11 mouse cellular contexts compared by ENCODE assay signal in genomic region chr9:72806146-72806545, GRCm38 (mm10). TPM values are rescaled to one million over a fixed set of nuclear protein-coding genes. Genes with fewer than 3 reads are reported as not detected.
DNase-seq lines count a peak whose midpoint lies in the region; ATAC-seq and TF ChIP-seq lines count a peak whose summit lies in the region.
"Had no signal": no experiment of that assay in that cellular context is flagged by ENCODE, and none has a peak within 500 bp of the region (broad histone marks: within the 10 kb centered on the region; RNA-seq: fewer than 3 reads in every experiment).

No protein-coding gene starts in this region.

- peak overlapping the region; percentile 90 for H3K4me3 ChIP-seq in heart, embryonic 13.5 days
- H3K4me3 ChIP-seq in hindbrain, embryonic 12.5 days, result peak overlapping the region; percentile 81
- peak overlapping the region; percentile 70 for H3K4me3 ChIP-seq in midbrain, embryonic 13.5 days (replicated peaks)

- no peak for DNase-seq in heart, adult 18-20 months
- peak; percentile 60 for DNase-seq in brain, embryonic 14.5 days (ENCODE audit: low read depth)
- no peak for DNase-seq in cerebellum, adult 8-10 months
- no peak for DNase-seq in right cerebral cortex, postnatal 36 days (ENCODE audit: low spot score in 2 of 2)
- DNase-seq in frontal cortex, postnatal 10 days (ENCODE audit: low spot score in 2 of 2), result no peak
- DNase-seq: cerebellum, adult 9-10 months had no signal

- WGBS in heart, embryonic 13.5 days, result 6% methylated on average over 14 of the region's 14 CpGs
- WGBS in hindbrain, embryonic 12.5 days, result 2% methylated on average over 14 of the region's 14 CpGs
- WGBS in midbrain, embryonic 13.5 days, result 3% methylated on average over 14 of the region's 14 CpGs

- TF ChIP-seq POLR2A in brain, embryonic 14.5 days (IDR thresholded peaks at IDR 0.05; ENCODE audit: borderline replicate concordance, extremely low read depth, insufficient read depth, insufficient read length, poor library complexity, severe bottlenecking), result no peak

- peaks cover 42% of the 10 kb centered on the region for H3K4me1 ChIP-seq in heart, embryonic 13.5 days
- peaks cover 17% of the 10 kb centered on the region for H3K4me1 ChIP-seq in hindbrain, embryonic 12.5 days
- H3K4me1 ChIP-seq in midbrain, embryonic 13.5 days (replicated peaks), result peaks cover 19% of the 10 kb centered on the region

- no peaks in the 10 kb centered on the region for H3K9me3 ChIP-seq in heart, embryonic 13.5 days
- H3K9me3 ChIP-seq in hindbrain, embryonic 12.5 days (replicated peaks), result no peaks in the 10 kb centered on the region
- no peaks in the 10 kb centered on the region for H3K9me3 ChIP-seq in midbrain, embryonic 13.5 days
- H3K9me3 ChIP-seq: liver, embryonic 15.5 days had no signal

- peak overlapping the region; percentile 94 for H3K9ac ChIP-seq in heart, embryonic 13.5 days
- H3K9ac ChIP-seq in hindbrain, embryonic 12.5 days, result peak overlapping the region; percentile 86; the same call in 1 of the 2 replicates
- H3K9ac ChIP-seq in midbrain, embryonic 13.5 days (replicated peaks), result no peak overlapping the region
- H3K9ac ChIP-seq: liver, embryonic 15.5 days had no signal

- no peaks in the 10 kb centered on the region for H3K36me3 ChIP-seq in heart, embryonic 13.5 days
- no peaks in the 10 kb centered on the region for H3K36me3 ChIP-seq in hindbrain, embryonic 12.5 days
- no peaks in the 10 kb centered on the region for H3K36me3 ChIP-seq in midbrain, embryonic 13.5 days
- H3K36me3 ChIP-seq: liver, embryonic 15.5 days had no signal

- no peak for TF ChIP-seq CTCF in brain, embryonic 14.5 days (IDR thresholded peaks at IDR 0.05; ENCODE audit: borderline replicate concordance, extremely low read depth, insufficient read depth, insufficient read length)

- ATAC-seq in heart, embryonic 13.5 days (ENCODE audit: extremely low read depth, insufficient number of reproducible peaks, low FRiP score, low TSS enrichment), result no peak
- ATAC-seq in hindbrain, embryonic 12.5 days (ENCODE audit: low FRiP score), result no peak
- no peak for ATAC-seq in midbrain, embryonic 13.5 days
- ATAC-seq: activated CD4-positive, CD25-positive, alpha-beta regulatory T cell, adult 4 months had no signal

- peak overlapping the region; percentile 94 for H3K4me2 ChIP-seq in heart, embryonic 13.5 days
- peak overlapping the region; percentile 99 for H3K4me2 ChIP-seq in hindbrain, embryonic 12.5 days (replicated peaks)
- peak overlapping the region; percentile 99 for H3K4me2 ChIP-seq in midbrain, embryonic 13.5 days (replicated peaks)

- peak overlapping the region; percentile 91; the same call in 1 of the 2 replicates for H3K27ac ChIP-seq in heart, embryonic 13.5 days (replicated peaks)
- H3K27ac ChIP-seq in hindbrain, embryonic 12.5 days, result no peak overlapping the region
- no peak overlapping the region for H3K27ac ChIP-seq in midbrain, embryonic 13.5 days
- H3K27ac ChIP-seq: liver, embryonic 15.5 days had no signal

- H3K27me3 ChIP-seq in heart, embryonic 13.5 days (replicated peaks), result no peaks in the 10 kb centered on the region
- no peaks in the 10 kb centered on the region for H3K27me3 ChIP-seq in hindbrain, embryonic 12.5 days
- peaks cover 26% of the 10 kb centered on the region for H3K27me3 ChIP-seq in midbrain, embryonic 13.5 days

RNA-seq across cellular contexts. Expression of gene Prtg, which starts 0.5 kb away (rescaled TPM):
- 0.87 and 0.92 TPM in 2 replicates for polyA plus RNA-seq in heart, embryonic 13.5 days (2015; fragmentation: Nextera tagmentation; extraction: Ambion mirVana)
- under 1 TPM in 1 of 2 experiments, not detected in 1; 0.02 TPM for total RNA-seq in heart, adult 18-20 months (2021)
- polyA plus RNA-seq in brain, embryonic 14.5 days (2012; rRNA removed), result 0.66 and 0.86 TPM in 2 replicates
- polyA plus RNA-seq in hindbrain, embryonic 12.5 days (2016; fragmentation: Nextera tagmentation; extraction: Ambion mirVana), result 2.1 and 2.2 TPM in 2 replicates
- polyA plus RNA-seq in midbrain, embryonic 13.5 days (2015; fragmentation: Nextera tagmentation; extraction: Ambion mirVana), result 0.63 and 0.77 TPM in 2 replicates
- polyA plus RNA-seq: activated CD4-positive, CD25-positive, alpha-beta regulatory T cell, adult 4 months had no signal
